Mouse (Mus musculus): ENCODE data around the gene Ano8.

DNA sequence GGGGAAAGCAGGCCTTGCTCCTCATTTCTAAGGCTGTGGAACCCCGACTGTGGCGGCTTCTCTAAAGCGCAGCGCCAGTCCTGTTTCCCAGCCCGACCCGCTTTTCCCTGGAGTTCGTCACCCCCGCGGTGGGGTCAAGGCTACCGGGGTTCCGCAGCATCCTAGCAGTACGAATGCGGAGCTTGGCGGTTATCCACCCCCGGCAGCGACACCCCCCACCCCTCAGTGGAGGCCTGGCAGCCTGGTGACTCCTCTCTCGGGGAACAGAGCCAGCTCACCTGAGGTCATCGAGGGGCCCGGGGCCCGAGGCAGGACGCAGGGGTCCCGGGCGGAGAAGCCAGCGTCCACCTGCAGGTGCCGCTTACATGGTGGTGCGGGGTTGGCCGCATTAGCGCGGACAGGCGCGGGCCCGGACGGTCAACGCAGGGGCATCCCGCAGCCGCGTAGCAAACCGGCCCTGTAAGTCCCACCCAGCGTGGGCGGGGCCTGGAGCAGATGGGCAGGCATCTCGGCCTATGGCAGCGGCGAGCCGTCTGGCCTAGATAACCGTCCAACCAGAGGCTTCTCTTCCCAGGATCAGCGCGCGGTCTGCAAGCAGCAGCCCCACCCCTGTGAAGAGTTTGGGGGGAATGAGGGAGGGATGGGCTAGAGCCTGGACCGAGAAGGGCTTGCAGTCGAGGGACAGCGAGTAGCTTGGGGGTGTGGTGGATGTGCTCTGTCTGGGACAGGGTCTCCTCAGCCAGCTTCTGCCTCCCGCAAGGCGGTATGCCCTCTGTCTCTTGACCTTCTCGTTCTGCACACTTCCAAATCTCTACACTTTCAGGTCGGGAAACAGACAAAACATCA lies 22.4 kb downstream of the Ano8 start, which contains the start of gene Abhd8:
- 0 out of 3 replicates have a peak, but pooled peaks have one; percentile 35 for TF ChIP-seq GATA1 (IDR thresholded peaks at IDR 0.05; ENCODE audit: borderline replicate concordance, low read length)
- TF ChIP-seq FLI1 (IDR thresholded peaks at IDR 0.05; ENCODE audit: low read length) = no peak
